Mouse (Mus musculus) mature B cell (primary cell): Measurements from ENCODE around the gene H6pd.

ENCODE experiments used
- in situ Hi-C: fragments of 300-500 bp; cut with MboI; formaldehyde crosslinking; loops from 2 replicates; pipeline ENCODE4 v1.14.3; 2019

H6pd gene

DNA sequence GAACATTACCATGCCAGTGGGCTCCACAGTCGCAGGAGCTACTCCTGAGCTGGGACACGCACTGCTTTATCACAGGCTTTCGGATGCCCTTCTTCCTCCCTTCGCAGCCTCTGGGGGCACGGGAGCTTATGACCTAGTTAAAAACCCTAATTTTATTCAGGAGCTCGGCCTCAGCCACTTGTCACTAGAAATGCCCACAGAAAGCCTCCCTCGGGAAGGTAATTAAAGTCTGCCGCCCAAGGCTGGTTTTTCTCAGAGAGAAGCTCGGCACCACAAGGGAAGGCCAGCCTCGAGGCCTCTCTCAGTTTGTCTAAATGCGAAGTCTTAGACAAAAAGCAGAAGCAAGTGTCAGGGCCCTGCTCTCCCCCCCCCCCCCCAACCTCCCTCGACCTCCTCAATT lies 64.6 kb downstream of the H6pd start:
- in situ Hi-C loops, result no loop called here

DNA sequence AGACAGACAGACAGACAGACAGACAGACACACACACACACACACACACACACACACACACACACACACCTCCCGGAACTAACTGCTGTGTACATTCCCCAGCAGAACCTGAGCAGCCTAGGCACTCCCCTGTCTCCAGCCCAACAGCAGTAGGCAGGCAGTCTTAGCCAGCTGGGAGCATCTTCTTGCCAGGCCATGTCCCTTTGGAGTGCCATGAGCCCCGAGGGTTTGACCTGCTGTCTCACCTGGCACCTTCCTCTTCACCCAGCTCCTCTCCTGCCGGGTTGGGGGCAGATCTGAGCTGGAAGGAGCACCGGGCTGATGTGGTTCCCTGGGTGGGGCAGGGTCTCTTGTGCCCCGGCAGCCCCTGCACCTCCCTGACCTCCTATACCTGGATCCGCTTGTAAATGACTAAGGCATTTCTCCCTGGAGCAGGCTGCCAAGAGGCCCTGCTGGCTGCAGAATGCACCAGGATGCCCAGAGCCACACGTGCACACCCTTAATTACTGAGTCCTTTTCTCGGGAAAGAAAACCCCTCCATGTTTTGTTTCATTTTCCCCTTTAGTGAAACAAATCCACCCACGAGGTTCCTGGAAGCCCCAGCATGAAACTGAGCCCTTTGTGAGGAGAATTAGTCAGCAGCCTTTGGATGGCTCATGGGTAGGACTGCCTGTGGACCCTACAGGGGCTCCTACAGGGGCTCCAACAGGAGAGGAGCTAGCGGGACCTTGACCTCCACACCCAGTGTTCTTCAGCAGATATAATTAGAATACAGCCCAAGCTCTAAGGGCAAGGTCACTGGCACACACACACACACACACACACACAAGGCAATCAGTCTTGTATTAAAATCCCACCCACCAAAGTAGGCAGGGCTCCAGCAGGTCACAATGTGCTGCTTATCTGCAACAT lies 65.7 kb downstream of the H6pd start:
- in situ Hi-C loops, result no loop called here

DNA sequence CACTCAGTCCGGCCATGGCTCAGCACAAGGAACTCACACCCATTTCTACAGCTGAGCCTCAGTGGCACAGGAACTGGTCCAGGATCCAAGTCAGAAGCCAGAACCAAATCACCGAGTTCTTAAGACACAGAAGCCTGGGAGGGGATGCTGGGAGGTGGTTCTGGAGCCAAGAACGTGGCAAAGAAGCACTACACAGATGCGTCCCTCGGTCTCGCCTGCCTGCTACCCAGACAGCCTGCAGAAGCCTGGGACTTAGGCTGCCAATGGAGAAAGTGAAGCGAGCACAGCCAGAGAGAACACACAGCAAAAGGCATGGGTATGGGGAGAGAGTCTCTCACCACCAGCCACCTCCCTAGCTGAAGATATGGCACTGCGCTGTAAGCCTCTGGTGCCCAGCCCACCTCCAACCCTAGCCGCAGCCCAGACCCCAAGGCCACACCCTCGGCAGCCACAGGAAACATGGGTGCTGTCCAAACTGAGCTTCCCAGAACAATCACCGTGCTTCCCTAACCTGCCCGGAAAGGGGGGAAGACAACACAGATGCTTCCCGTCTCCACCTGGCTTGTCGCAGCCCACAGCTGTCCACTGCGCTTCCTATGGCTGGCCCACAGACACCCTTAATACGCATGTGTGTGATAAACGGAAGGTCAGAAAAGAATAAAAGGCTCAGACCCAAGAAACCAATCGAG lies 67.6 kb downstream of the H6pd start:
- in situ Hi-C loops, result no loop called here

DNA sequence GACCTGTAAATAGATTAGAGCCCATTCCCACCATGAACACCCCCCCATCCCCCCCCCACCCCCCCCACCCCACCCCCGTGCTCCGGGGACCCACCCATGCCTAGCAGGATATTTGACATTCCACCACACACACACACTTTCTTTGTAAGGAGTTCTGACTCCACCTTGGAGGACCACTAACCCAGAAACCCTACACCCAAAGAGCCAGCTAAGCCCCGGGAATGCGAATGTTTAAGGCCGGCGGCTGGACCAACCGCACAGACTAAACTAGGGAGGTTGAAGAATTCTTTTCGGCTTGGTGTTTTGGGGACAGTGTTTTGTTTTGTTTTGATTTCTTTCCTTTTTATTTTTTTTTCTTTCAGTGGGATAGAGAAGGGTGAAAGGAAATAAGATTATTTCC lies 70.1 kb downstream of the H6pd start:
- in situ Hi-C loops, result no loop called here

DNA sequence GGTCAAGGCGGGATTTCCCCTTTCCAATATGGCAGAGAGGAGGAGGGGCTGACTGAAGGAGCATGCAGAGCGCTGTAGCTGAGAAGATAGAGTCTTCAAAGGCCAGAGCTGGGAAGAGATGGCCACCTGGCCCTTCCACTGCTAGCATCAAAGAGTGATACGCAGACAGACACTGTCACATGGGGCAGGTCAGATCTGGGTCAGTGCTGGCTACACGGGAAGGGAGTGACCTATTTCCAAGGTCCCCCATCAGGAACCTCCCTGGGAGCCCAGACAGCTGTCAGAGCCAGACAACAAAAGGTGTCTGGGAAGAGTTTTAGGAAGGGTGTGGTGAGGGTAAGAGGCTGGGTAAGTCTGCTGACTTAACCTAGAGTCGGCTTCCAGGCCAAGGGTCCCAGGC lies 71.9 kb downstream of the H6pd start:
- in situ Hi-C loops, result no loop called here

DNA sequence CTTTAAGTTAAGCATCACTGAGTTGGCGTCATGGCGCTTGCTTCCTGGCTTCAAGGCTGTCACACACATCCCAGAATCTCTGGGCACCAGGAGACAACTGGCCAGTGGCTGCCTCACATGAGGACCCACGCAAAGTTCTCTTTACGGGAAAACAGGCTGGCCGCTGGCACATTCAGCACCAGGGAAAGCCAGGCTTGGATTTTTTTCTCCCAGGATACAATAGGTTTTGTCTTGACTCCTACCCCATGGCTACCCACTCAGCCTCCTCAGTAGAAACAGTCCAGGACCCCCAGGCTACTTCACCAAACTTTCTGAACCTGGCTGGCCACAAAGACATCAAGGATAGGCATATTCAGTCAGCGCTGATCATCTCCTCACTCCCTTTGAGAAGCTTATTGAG lies 73.4 kb downstream of the H6pd start:
- in situ Hi-C loops, result no loop called here

DNA sequence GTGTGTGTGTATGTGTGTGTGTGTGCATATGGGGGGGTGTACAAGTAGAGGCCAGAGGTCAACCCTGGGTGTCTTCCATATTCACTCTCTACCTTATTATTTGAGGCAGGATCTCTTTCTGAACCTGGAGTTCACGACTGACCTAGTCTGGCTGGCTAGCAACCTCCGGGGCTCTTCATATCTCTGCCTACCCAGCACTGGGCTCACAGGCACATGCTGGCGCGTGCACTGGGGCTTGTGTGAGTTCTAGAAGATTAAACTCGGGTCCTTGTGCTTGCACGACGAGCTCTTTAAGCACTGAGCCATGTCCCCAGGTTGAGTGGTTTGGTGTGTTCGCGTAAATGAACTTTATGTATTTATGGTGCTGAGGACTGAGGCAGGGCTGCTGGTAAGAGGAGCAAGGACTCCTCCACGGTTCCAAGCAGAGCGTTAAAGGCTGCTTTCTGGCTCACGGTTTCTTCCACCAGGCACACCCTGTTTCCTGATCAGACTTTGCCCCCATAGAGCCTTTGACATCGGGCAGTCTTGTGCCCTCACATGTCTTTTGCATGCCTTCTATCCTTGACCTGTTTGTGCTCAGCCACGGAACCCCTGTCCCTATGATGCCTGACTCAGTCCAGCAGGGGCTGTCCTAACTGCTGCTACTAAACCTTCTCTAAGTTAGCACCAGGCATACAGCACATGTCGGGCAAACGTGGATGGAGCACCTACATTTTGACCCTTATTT lies 75.1 kb downstream of the H6pd start:
- in situ Hi-C loops, result no loop called here

DNA sequence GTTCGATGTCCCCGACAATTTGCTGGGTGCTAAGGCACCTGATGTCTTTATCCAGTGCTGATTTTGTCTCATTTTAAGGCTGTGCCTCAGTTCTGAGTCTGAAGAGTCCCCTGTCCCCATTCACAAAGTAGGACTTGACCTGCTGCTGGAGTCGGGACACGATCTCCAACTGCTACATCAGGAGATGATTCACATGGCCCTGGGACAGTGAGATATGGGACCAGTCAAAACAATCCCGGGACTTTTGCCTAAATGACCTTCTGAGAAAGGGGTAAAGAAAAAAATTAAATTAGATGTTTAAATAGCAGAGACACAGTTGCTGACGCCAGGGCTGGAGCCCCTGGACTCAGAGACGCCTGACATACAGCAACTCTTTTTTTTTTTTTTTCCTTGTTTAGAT lies 75.8 kb downstream of the H6pd start:
- in situ Hi-C loops, result no loop called here

DNA sequence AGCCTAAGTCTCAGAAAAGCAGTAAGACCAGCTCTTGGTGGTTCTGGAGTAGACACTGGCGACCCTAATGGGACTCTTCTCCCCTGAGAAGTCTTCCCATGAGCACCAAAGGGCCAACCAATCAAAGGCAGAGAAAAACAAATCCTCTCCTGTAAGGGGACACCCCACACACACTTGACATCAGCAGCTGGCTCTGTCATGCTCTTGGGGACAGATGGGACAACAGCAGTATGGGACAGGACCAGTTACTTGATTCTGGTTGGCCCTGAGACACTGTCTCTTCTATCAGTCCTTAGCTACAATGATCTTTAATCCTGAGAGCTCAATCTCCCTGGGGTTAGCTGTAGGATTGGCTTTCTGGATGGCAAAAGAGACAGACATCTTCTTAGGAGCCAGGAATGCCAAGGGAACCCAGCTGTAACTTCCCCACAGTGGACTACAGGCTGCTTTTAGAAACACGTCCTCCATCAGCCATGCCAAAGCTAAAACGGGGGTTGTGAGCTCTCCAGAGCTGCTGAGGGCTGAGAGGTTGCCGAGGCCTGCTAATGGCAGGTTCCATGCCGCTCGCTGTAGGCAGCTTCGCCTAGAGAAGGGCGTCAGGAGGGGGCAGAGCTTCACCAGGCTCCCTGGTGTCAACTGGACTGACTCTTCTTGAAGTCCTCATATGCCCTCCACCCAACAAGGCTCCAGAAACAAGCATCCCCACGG lies 76.6 kb downstream of the H6pd start:
- in situ Hi-C loops, result no loop called here

DNA sequence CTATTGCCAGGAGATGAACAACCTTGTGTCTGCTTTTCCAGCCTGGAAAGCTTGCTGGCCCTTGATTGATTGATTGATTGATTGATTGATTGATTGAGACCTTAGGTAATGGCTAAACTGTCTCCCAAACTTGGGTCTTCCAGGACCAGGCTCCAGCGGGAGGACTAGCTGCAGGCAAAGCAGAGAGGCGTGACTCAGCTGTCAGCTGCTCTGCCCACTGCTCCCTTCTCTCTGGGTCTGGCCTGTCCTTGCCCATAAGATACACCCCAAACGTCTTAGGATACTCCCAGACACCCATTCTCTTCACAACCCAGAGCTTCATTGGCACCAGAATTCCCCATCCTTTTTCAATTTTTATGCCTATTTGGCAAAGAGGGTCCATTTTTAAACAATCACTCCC lies 78.1 kb downstream of the H6pd start:
- in situ Hi-C loops, result no loop called here
